Mouse (Mus musculus) myocyte (in vitro differentiated cells): ENCODE measurements at regions not wholly inside any gene's neighbourhood (a gene's known extent, or its start where the extent isn't known, plus 50 kb on each side); places are given as distances from the start of the nearest gene placed in this dataset.

Experiments used
- CEBPB ChIP-seq: IDR thresholded peaks from 2 replicates; pipeline ENCODE4 v1.6.1; 2011; ENCODE audit warnings: mild to moderate bottlenecking, moderate library complexity; ENCODE audit not compliant: poor library complexity, insufficient read depth, severe bottlenecking
- E2F4 ChIP-seq: IDR thresholded peaks from one replicate; pipeline ENCODE4 v1.6.1; 2011; ENCODE audit warnings: mild to moderate bottlenecking, control low read depth, moderate library complexity; ENCODE audit not compliant: insufficient read depth
- MAX ChIP-seq: IDR thresholded peaks from one replicate; pipeline ENCODE4 v1.6.1; 2011; ENCODE audit warnings: low read depth, mild to moderate bottlenecking, control low read depth
- MYOG ChIP-seq, 3 experiments: IDR thresholded peaks; one replicate each; pipeline ENCODE4 v1.6.1; 2011; ENCODE audit warnings: control low read depth in 2 of 3, low read depth in 2 of 3, mild to moderate bottlenecking in 2 of 3; ENCODE audit not compliant: insufficient read length in 2 of 3, control insufficient read depth in 1 of 3, insufficient read depth in 1 of 3
- POLR2A ChIP-seq: IDR thresholded peaks from one replicate; pipeline ENCODE4 v1.6.1; 2011; ENCODE audit warnings: low read depth, mild to moderate bottlenecking, control low read depth, moderate library complexity; ENCODE audit not compliant: insufficient read length
- POLR2AphosphoS2 ChIP-seq: IDR thresholded peaks from one replicate; pipeline ENCODE4 v1.6.1; 2011; ENCODE audit warnings: low read depth, control low read depth; ENCODE audit not compliant: insufficient read length
- SRF ChIP-seq: IDR thresholded peaks from one replicate; pipeline ENCODE4 v1.6.1; 2011; ENCODE audit warnings: low read depth; ENCODE audit not compliant: control insufficient read depth, insufficient read length
- TCF12 ChIP-seq: IDR thresholded peaks from one replicate; pipeline ENCODE4 v1.6.1; 2011; ENCODE audit warnings: mild to moderate bottlenecking, control low read depth; ENCODE audit not compliant: poor library complexity, insufficient read depth, severe bottlenecking
- USF1 ChIP-seq: IDR thresholded peaks from one replicate; pipeline ENCODE4 v1.6.1; 2011; ENCODE audit warnings: low read depth, mild to moderate bottlenecking, control low read depth, moderate library complexity

GRCm38 (mm10) chr12:80041510-80042324, 71.1 kb downstream of the Zfp36l1 start:
- no peak for TF ChIP-seq MAX
- no peak for TF ChIP-seq POLR2A
- TF ChIP-seq MYOG (IDR thresholded peaks at IDR 0.05; ENCODE audit: control insufficient read depth in 1 of 3, insufficient read depth in 1 of 3, insufficient read length in 2 of 3, low read depth in 2 of 3): no peak
- TF ChIP-seq USF1: no peak
- no peak for TF ChIP-seq CEBPB
- TF ChIP-seq E2F4: no peak
- TF ChIP-seq POLR2AphosphoS2: no peak
- no peak for TF ChIP-seq SRF
- TF ChIP-seq TCF12: no peak
